Mouse (Mus musculus) urinary bladder, adult 2 months (tissue): ENCODE results near the gene Mmp9. TPM values are rescaled to one million over a fixed set of nuclear protein-coding genes. Genes with fewer than 3 reads are reported as not detected.

Experiments
- DNase-seq: peaks from one replicate; pipeline ENCODE4 v3.0.0; 2022; ENCODE audit warnings: low spot score
- polyA plus RNA-seq: library from polyadenylated mRNA; depleted of rRNA; stranded (reverse); fragments of >200 nt; gene quantifications from 2 replicates; pipeline ENCODE4 v1.2.3, GENCODE M21; 2012

Mmp9 gene
- polyA plus RNA-seq, 1 experiment = 13.5 TPM

DNA sequence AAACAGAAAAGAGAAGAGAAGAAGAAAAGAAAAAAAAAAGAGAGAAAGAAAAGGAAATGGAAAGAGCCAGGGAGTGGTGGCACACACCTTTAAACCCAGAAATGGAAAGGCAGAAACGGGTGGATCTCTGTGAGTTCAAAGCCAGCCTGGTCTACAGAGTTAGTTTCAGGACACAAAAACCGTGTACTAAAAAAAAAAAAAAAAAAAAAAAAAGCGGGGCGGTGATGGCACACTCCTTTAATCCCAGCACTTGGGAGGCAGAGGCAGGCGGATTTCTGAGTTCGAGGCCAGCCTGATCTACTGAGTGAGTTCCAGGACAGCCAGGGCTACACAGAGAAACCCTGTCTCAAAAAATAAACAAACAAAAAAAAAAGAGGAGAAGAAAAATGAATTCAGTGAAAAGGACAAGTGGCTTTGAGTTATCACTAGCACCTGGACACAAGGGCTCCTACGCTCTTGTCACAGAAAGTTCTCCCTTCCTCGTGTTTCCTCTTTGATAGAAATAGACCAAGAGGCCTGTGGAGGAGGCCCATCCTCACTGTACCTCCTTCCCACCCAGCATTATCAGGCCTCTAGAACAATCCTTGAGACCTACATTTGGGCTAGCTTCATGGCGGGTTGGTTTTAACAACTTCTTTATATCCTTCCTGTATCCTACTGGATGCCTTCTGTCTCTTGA lies 27.7 kb upstream of the Mmp9 start:
- DNase-seq = no peak

- no peak for DNase-seq
These were observed 27.2 kb upstream of the Mmp9 start for GRCm38 (mm10) chr2:164913428-164913786.

DNA sequence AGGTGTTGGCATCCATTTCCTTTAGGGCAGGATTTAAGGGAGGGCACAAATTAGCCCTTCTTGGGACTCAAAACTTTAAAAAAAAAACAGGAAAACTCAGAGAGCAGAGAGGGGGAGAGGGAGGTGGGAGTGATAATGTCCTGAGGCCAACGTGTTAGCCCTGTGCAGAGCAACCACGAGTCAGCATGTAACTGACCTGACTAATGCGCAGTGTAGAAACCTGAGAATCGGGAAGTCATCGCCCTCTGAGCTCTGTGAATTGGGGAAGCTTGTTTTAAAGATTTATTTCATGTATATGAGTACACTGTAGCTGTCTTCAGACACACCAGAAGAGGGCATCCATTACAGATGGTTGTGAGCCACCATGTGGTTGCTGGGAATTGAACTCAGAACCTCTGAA lies 23.8 kb upstream of the Mmp9 start:
- DNase-seq = no peak

DNA sequence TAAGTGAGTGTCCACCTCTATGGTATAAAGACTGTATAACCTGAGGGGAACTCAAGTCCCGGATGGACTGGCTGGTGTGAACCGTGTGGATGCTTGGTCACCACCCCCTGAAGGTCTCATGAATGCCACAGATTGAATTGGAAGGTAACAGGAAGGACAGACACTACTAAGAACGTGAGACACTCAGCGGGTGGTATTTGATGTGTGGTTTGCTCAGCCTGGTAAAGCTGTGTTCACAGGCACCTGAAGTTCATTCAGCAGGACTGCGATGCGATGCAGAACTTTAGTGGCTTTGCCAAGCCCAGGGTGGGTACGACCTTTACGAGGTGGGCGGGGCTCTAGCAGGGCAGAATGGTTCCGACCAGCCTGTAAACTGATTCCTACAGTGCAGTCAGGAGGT lies 23.2 kb upstream of the Mmp9 start:
- DNase-seq = no peak

DNA sequence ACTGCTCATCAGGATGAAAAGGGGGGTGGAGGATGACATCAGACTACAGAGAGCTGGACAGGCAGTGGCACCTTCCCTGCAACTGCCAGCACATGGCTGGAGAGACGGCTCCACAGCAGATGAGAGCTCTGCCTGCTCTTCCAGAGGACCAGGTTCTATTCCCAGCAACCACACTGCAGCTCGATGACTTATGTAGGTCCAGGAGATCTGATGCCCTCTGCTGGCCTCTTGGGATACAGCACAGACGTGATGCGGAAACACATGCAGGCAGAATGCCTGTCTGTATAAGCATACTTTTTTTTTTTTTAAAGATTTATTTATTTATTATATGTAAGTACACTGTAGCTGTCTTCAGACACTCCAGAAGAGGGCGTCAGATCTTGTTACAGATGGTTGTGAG lies 22.3 kb upstream of the Mmp9 start:
- DNase-seq = no peak

DNA sequence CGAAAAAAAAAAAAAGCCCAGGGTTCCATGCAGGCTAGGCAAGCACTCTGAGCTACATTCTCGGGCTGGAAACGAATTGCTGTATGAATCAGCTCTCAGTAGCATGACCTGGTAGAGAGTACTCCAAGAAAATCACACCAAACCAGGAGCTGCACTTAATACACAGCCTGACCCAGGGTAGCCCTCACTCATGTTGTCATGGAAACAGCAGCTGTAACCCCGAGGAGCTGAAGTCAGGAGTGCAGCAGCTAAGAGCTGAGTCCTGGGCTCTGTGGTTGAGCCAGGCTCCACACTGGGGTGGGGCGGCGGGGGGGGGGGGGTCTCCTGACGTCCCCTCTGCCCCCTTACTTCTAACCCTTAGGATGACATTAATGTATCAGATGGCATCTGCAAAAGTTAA lies 18.6 kb upstream of the Mmp9 start:
- no peak for DNase-seq

DNA sequence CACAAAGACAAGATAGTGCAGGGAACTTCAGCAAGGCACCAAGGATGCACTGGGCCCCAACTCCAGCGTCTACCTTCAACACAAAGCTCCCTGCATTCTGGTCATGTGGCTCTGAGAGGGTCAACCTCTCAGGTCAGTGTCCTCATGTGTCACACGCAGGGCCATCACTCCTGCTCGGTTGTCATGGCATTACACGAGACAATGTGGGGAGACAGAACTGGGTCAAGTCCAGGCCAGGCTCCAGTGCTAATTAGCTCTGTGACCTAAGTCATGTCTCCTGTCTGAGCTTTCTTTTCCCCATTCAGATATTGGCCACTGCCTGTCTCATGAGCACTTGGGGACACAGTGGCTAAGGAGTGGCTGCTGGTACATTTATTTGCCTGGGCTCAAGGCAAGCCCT lies 17.3 kb upstream of the Mmp9 start:
- DNase-seq = no peak

GRCm38 (mm10) chr2:164924100-164924857 lies 16.3 kb upstream of the Mmp9 start:
- DNase-seq = peak; percentile 70

GRCm38 (mm10) chr2:164930706-164931581 lies 9.6 kb upstream of the Mmp9 start:
- DNase-seq = no peak

DNA sequence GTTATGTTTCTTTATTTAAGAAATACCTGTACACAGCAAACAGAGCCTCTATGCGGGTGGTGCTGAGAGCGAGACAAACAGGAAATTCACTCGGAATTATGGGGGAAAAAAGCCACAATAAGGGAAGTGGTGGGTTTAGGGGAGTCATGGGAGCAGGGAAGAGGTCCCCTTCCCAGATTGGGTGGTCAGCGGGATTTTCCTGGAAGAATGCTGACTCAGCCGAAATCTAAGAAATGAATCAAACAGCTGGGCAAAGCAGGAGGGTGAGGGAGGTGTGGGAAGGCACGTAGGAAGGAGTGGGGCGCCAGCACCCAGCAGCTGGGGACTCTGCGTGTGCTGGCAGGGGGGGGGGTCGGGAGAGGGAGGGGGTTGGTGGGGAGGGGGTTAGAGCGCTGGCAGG lies 7.0 kb upstream of the Mmp9 start:
- DNase-seq = no peak

DNA sequence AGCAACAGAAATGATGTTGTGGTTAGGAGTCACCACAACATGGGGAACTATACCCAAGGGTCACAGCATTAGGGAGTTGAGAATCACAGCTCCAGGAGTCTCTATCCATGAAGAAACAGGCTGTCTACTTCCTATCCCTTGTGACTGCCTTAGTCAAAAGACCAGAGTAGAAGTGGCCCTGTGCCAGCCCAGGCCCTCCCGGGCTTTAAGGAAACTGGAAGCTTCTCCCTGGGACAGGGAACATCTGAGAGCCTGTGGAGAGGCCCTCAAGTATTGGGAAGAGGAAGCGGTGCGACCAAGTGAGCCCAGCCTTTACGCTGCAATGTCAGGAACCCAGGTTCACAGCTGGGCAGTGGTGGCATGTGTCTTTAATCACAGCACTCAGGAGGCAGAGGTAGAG lies 4.6 kb upstream of the Mmp9 start:
- no peak for DNase-seq

GRCm38 (mm10) chr2:164938146-164939091 lies 2.2 kb upstream of the Mmp9 start:
- DNase-seq = no peak

DNA sequence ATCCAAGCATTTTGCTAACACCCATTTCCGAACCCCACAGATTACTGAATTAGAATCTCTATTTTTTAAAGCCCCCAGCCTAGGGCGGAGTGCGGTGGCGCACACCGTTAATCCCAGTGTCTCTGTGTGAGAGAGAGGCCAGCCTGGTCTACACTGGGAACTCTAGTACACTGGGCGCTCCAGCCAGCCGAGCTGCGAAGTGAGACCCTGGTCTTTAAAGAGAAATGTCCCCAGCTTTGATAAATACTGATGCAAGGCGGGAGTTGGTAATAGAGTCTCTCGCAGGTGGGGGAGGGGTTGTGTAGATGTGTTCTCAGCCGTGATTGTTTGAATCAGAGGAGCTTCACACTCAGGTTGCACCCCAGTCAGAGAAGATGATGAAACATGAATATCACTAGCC lies 1.5 kb upstream of the Mmp9 start:
- no peak for DNase-seq

GRCm38 (mm10) chr2:164942692-164943290 lies 2.2 kb downstream of the Mmp9 start:
- no peak for DNase-seq

- DNase-seq = no peak
These were observed 6.9 kb downstream of the Mmp9 start for GRCm38 (mm10) chr2:164947506-164947905.

DNA sequence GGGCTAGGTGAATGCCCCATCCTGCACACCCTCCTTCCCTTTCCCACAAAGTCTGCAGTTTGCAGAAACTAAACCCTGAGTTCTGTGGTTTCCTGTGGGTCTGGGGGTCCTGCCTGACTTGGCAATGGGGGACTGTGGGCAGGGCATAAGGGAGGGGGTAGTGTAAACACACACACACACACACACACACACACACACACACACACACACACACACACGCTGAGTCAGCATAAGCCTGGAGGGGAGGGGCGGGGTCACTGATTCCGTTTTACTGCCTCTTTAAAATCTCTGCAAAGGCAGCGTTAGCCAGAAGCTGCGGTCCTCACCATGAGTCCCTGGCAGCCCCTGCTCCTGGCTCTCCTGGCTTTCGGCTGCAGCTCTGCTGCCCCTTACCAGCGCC lies 7.3 kb downstream of the Mmp9 start:
- DNase-seq = no peak

GRCm38 (mm10) chr2:164948962-164949361 lies 8.4 kb downstream of the Mmp9 start:
- DNase-seq = no peak

DNA sequence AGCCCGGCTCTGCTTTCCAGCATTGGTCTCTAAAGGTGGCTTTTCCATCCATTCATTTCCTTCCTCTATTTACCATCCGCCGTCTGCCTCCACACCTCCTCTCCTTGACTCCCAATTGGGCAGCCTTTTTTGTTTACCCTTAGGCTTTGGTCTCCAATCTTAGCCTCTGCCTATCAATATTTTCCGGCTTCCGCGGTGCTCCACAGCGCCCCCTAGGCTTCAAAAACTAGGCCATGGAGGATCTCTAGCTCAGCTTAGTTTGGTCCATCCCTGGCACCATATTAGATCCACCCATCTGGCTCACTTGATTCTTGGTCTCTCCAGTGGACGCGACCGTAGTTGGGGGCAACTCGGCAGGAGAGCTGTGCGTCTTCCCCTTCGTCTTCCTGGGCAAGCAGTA lies 9.9 kb downstream of the Mmp9 start:
- DNase-seq = no peak

DNA sequence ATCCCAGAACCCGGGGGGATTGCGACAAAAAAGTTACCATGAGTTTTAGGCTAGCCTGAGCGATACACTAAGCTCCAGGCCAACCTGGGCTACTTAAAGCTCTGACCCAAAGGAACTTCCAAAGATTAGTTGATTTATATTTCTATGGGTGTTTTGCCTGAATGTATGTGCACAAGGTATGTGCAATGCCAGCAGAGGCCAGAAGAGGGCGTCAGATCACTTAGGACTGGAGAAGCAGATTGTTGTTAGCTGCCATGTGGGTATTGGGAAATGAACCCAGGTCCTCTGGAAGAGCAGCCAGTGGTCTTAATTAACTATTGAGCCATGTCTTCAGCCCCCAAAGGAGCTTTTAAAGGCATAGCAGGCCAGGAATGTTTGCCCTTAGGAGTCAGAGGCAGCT lies 11.2 kb downstream of the Mmp9 start:
- no peak for DNase-seq

GRCm38 (mm10) chr2:164952448-164952847 lies 11.9 kb downstream of the Mmp9 start:
- DNase-seq = no peak

DNA sequence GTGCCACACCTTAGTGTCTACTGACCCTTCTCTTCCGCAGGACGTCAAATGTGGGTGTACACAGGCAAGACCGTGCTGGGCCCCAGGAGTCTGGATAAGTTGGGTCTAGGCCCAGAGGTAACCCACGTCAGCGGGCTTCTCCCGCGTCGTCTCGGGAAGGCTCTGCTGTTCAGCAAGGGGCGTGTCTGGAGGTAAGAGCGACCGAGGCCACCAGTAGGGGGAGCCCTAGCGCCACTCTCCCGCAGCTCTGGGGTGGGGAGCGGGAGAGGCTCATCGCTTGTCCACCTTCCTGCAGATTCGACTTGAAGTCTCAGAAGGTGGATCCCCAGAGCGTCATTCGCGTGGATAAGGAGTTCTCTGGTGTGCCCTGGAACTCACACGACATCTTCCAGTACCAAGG lies 12.6 kb downstream of the Mmp9 start:
- peak; percentile 45 for DNase-seq
